In the genomic region with DNA sequence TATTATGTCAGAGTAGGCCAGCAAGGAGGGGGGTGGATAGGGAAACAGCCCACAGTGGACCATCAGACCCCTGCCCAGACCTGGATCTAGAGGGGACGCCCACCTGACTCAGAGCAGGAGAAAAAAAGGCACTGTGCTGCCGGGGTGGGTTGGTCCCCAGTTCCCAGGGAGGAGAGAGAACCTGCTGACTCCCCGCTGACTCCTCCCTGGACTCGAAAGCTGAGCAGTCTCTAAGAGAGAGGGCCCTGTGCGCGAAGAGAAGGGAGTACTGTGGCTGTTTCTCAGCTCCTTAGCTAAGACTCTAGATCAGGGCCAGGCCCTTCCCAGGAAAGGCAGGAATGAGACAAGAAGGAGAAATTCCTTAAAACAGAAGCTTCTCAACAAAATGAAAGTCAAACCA, we compare ENCODE assay signal across 27 mouse cellular contexts. TPM values are rescaled to one million over a fixed set of nuclear protein-coding genes. Genes with fewer than 3 reads are reported as not detected.
DNase-seq lines count a peak whose midpoint lies in the region; ATAC-seq and TF ChIP-seq lines count a peak whose summit lies in the region.
"Had no signal": no experiment of that assay in that cellular context is flagged by ENCODE, and none has a peak within 500 bp of the region (broad histone marks: within the 10 kb centered on the region; RNA-seq: fewer than 3 reads in every experiment).

No protein-coding gene starts in this region.

- no peaks in the 10 kb centered on the region for H3K27me3 ChIP-seq in embryonic facial prominence, embryonic 15.5 days
- no peaks in the 10 kb centered on the region for H3K27me3 ChIP-seq in embryonic facial prominence, embryonic 10.5 days (replicated peaks; ENCODE audit: low read depth, poor library complexity, severe bottlenecking)
- no peaks in the 10 kb centered on the region for H3K27me3 ChIP-seq in kidney, embryonic 15.5 days
- H3K27me3 ChIP-seq in stomach, postnatal 0 days (ENCODE audit: control insufficient read depth, insufficient read depth, low read length) = no peaks in the 10 kb centered on the region
- H3K27me3 ChIP-seq: forebrain, embryonic 15.5 days; heart, embryonic 12.5 days; hindbrain, embryonic 15.5 days; liver, embryonic 12.5 days; midbrain, embryonic 12.5 days; neural tube, embryonic 15.5 days; Patski had no signal

- 60% methylated on average over 6 of the region's 6 CpGs for WGBS in embryonic facial prominence, embryonic 15.5 days
- 74% methylated on average over 6 of the region's 6 CpGs for WGBS in embryonic facial prominence, embryonic 10.5 days
- 73% methylated on average over 6 of the region's 6 CpGs for WGBS in kidney, embryonic 15.5 days
- WGBS in stomach, postnatal 0 days = 71% methylated on average over 6 of the region's 6 CpGs

- no peaks in the 10 kb centered on the region for H3K9me3 ChIP-seq in embryonic facial prominence, embryonic 15.5 days (replicated peaks)
- H3K9me3 ChIP-seq in embryonic facial prominence, embryonic 10.5 days = peaks cover 3% of the 10 kb centered on the region; the same call in 1 of the 2 replicates
- no peaks in the 10 kb centered on the region for H3K9me3 ChIP-seq in kidney, embryonic 15.5 days (replicated peaks)
- no peaks in the 10 kb centered on the region for H3K9me3 ChIP-seq in stomach, postnatal 0 days (ENCODE audit: control insufficient read depth, low read length)
- H3K9me3 ChIP-seq: forebrain, embryonic 15.5 days; G1E; hindbrain, embryonic 15.5 days; liver, embryonic 12.5 days; midbrain, embryonic 12.5 days; neural tube, embryonic 15.5 days had no signal

- no peaks in the 10 kb centered on the region; the same call in 1 of the 2 replicates for H3K4me1 ChIP-seq in embryonic facial prominence, embryonic 15.5 days
- peaks cover 20% of the 10 kb centered on the region for H3K4me1 ChIP-seq in embryonic facial prominence, embryonic 10.5 days
- H3K4me1 ChIP-seq in kidney, embryonic 15.5 days = peaks cover 45% of the 10 kb centered on the region
- no peaks in the 10 kb centered on the region for H3K4me1 ChIP-seq in stomach, postnatal 0 days (replicated peaks; ENCODE audit: control insufficient read depth, insufficient read depth)
- H3K4me1 ChIP-seq: liver, embryonic 12.5 days had no signal

- no peak for DNase-seq in embryonic facial prominence, embryonic 10.5 days (ENCODE audit: low spot score)
- DNase-seq in kidney, postnatal 10 days = no peak
- DNase-seq in ZHBTc4 (ENCODE audit: low read depth, low spot score) = peak; percentile 63
- DNase-seq in stomach, postnatal 0 days (ENCODE audit: low spot score) = no peak
- DNase-seq in ovary, postnatal 14 days (ENCODE audit: low spot score) = no peak
- DNase-seq: adrenal gland, adult 8-10 months; cerebellum, adult 8-10 months; cerebellum, postnatal 36 days; gastrocnemius, postnatal 14 days; heart, postnatal 36 days; kidney, adult 2 months; kidney, postnatal 36 days; lung, adult 18-20 months; right cerebral cortex, postnatal 14 days; thymus, postnatal 25 days had no signal

- H3K4me3 ChIP-seq in embryonic facial prominence, embryonic 15.5 days (replicated peaks) = no peak overlapping the region
- no peak overlapping the region for H3K4me3 ChIP-seq in embryonic facial prominence, embryonic 10.5 days
- H3K4me3 ChIP-seq in kidney, embryonic 15.5 days (replicated peaks) = no peak overlapping the region
- no peak overlapping the region for H3K4me3 ChIP-seq in stomach, postnatal 0 days (ENCODE audit: low read depth, low read length)
- H3K4me3 ChIP-seq: forebrain, embryonic 15.5 days; heart, embryonic 12.5 days; hindbrain, embryonic 15.5 days; liver, embryonic 12.5 days; midbrain, embryonic 12.5 days; neural tube, embryonic 15.5 days had no signal

- no peak overlapping the region for H3K4me2 ChIP-seq in embryonic facial prominence, embryonic 15.5 days (replicated peaks)
- no peak overlapping the region for H3K4me2 ChIP-seq in kidney, embryonic 15.5 days
- H3K4me2 ChIP-seq in stomach, postnatal 0 days (replicated peaks; ENCODE audit: low read depth) = no peak overlapping the region
- H3K4me2 ChIP-seq: forebrain, embryonic 15.5 days; heart, embryonic 12.5 days; hindbrain, embryonic 15.5 days; liver, embryonic 12.5 days; midbrain, embryonic 12.5 days; neural tube, embryonic 15.5 days had no signal

- TF ChIP-seq CTCF in stomach, postnatal 0 days (IDR thresholded peaks at IDR 0.05; ENCODE audit: low read depth) = no peak

- ATAC-seq in embryonic facial prominence, embryonic 15.5 days (ENCODE audit: insufficient number of reproducible peaks, low FRiP score, low TSS enrichment, low read depth) = no peak
- ATAC-seq in kidney, embryonic 15.5 days (replicated peaks; ENCODE audit: low FRiP score) = no peak
- no peak for ATAC-seq in stomach, postnatal 0 days (ENCODE audit: low FRiP score, low TSS enrichment)
- ATAC-seq: activated CD4-positive, CD25-positive, alpha-beta regulatory T cell, adult 4 months; forebrain, embryonic 15.5 days; liver, embryonic 12.5 days; Patski had no signal

- H3K9ac ChIP-seq in embryonic facial prominence, embryonic 15.5 days = no peak overlapping the region
- no peak overlapping the region for H3K9ac ChIP-seq in kidney, embryonic 15.5 days
- no peak overlapping the region for H3K9ac ChIP-seq in stomach, postnatal 0 days (ENCODE audit: low read length)
- H3K9ac ChIP-seq: forebrain, embryonic 15.5 days; heart, embryonic 12.5 days; hindbrain, embryonic 15.5 days; liver, embryonic 12.5 days; midbrain, embryonic 12.5 days had no signal

- 0 out of 2 replicates have a peak overlapping the region, but pooled peaks have one; percentile 4 for H3K27ac ChIP-seq in embryonic facial prominence, embryonic 15.5 days (replicated peaks)
- H3K27ac ChIP-seq in embryonic facial prominence, embryonic 10.5 days (replicated peaks) = no peak overlapping the region; the same call in 1 of the 2 replicates
- peak overlapping the region; percentile 37; the same call in 1 of the 2 replicates for H3K27ac ChIP-seq in kidney, embryonic 15.5 days
- 0 out of 2 replicates have a peak overlapping the region, but pooled peaks have one; percentile 8 for H3K27ac ChIP-seq in stomach, postnatal 0 days (replicated peaks)
- H3K27ac ChIP-seq: liver, embryonic 12.5 days; midbrain, embryonic 12.5 days; neural tube, embryonic 15.5 days had no signal

- H3K36me3 ChIP-seq in embryonic facial prominence, embryonic 15.5 days = peaks cover 62% of the 10 kb centered on the region
- H3K36me3 ChIP-seq in embryonic facial prominence, embryonic 10.5 days (replicated peaks) = peaks cover 78% of the 10 kb centered on the region
- peaks cover 67% of the 10 kb centered on the region for H3K36me3 ChIP-seq in kidney, embryonic 15.5 days
- peaks cover 16% of the 10 kb centered on the region for H3K36me3 ChIP-seq in stomach, postnatal 0 days (ENCODE audit: control insufficient read depth, insufficient read depth, low read length)

- no peak for TF ChIP-seq EP300 in stomach, postnatal 0 days (optimal IDR thresholded peaks at IDR 0.05)

RNA-seq across cellular contexts. Expression of a gene that starts 9.7 kb away (rescaled TPM):
- 41.0 and 42.2 TPM in 2 replicates for polyA plus RNA-seq in embryonic facial prominence, embryonic 15.5 days (2015; fragmentation: Nextera tagmentation; extraction: Ambion mirVana)
- 63.5 and 68.7 TPM in 2 replicates for polyA plus RNA-seq in embryonic facial prominence, embryonic 10.5 days (2016; fragmentation: Nextera tagmentation; extraction: Ambion mirVana)
- 43.7 and 48.1 TPM in 2 replicates for polyA plus RNA-seq in kidney, embryonic 15.5 days (2015; fragmentation: Nextera tagmentation; extraction: Ambion mirVana)
- 12.7 and 12.9 TPM in 2 replicates for polyA plus RNA-seq in stomach, postnatal 0 days (2015; fragmentation: Nextera tagmentation; extraction: Ambion mirVana)

RNA-seq across cellular contexts. Expression of a gene that starts 13.5 kb away (rescaled TPM):
- 95.1 and 98.4 TPM in 2 replicates for polyA plus RNA-seq in embryonic facial prominence, embryonic 15.5 days (2015; fragmentation: Nextera tagmentation; extraction: Ambion mirVana)
- polyA plus RNA-seq in embryonic facial prominence, embryonic 10.5 days (2016; fragmentation: Nextera tagmentation; extraction: Ambion mirVana) = 73.6 and 80.6 TPM in 2 replicates
- 84.7 and 97.3 TPM in 2 replicates for polyA plus RNA-seq in kidney, embryonic 15.5 days (2015; fragmentation: Nextera tagmentation; extraction: Ambion mirVana)
- polyA plus RNA-seq in stomach, postnatal 0 days (2015; fragmentation: Nextera tagmentation; extraction: Ambion mirVana) = 30.4 and 34.0 TPM in 2 replicates

RNA-seq across cellular contexts. Expression of a gene that starts 25.3 kb away (rescaled TPM):
- 47.8 and 48.2 TPM in 2 replicates for polyA plus RNA-seq in embryonic facial prominence, embryonic 15.5 days (2015; fragmentation: Nextera tagmentation; extraction: Ambion mirVana)
- polyA plus RNA-seq in embryonic facial prominence, embryonic 10.5 days (2016; fragmentation: Nextera tagmentation; extraction: Ambion mirVana) = 72.6 and 78.7 TPM in 2 replicates
- polyA plus RNA-seq in kidney, embryonic 15.5 days (2015; fragmentation: Nextera tagmentation; extraction: Ambion mirVana) = 85.1 and 94.7 TPM in 2 replicates
- polyA plus RNA-seq in stomach, postnatal 0 days (2015; fragmentation: Nextera tagmentation; extraction: Ambion mirVana) = 70.6 and 73.8 TPM in 2 replicates

RNA-seq across cellular contexts. Expression of a gene that starts 46.4 kb away (rescaled TPM):
- polyA plus RNA-seq in embryonic facial prominence, embryonic 15.5 days (2015; fragmentation: Nextera tagmentation; extraction: Ambion mirVana) = 39.7 and 50.0 TPM in 2 replicates
- 20.8 and 25.5 TPM in 2 replicates for polyA plus RNA-seq in embryonic facial prominence, embryonic 10.5 days (2016; fragmentation: Nextera tagmentation; extraction: Ambion mirVana)
- polyA plus RNA-seq in kidney, embryonic 15.5 days (2015; fragmentation: Nextera tagmentation; extraction: Ambion mirVana) = 33.0 and 34.2 TPM in 2 replicates
- polyA plus RNA-seq in stomach, postnatal 0 days (2015; fragmentation: Nextera tagmentation; extraction: Ambion mirVana) = 17.9 and 22.2 TPM in 2 replicates
- polyA plus RNA-seq: G1E; kidney, adult 2 months; Patski; spleen, adult 2 months had no signal

RNA-seq across cellular contexts. Expression of a gene that starts 49.7 kb away (rescaled TPM):
- polyA plus RNA-seq in embryonic facial prominence, embryonic 15.5 days (2015; fragmentation: Nextera tagmentation; extraction: Ambion mirVana) = 2.6 and 3.0 TPM in 2 replicates
- 1.3 and 1.4 TPM in 2 replicates for polyA plus RNA-seq in embryonic facial prominence, embryonic 10.5 days (2016; fragmentation: Nextera tagmentation; extraction: Ambion mirVana)
- polyA plus RNA-seq in kidney, embryonic 15.5 days (2015; fragmentation: Nextera tagmentation; extraction: Ambion mirVana) = 1.7 TPM in 2 replicates
- polyA plus RNA-seq in stomach, postnatal 0 days (2015; fragmentation: Nextera tagmentation; extraction: Ambion mirVana) = 0.44 and 0.67 TPM in 2 replicates
- polyA plus RNA-seq: G1E had no signal
